Mouse (Mus musculus) hindbrain, embryonic 11.5 days (tissue): ENCODE measurements around the gene 6030408B16Rik. TPM values are rescaled to one million over a fixed set of nuclear protein-coding genes. Genes with fewer than 3 reads are reported as not detected.

Experiments
- ATAC-seq: fragments of 200-750 bp; cut with Nextera tagmentation; 2 replicates; pipeline ENCODE4 v1.8.0; 2017; ENCODE audit warnings: mild to moderate bottlenecking, moderate TSS enrichment, moderate library complexity; ENCODE audit not compliant: low FRiP score
- DNase-seq: peaks from one replicate; pipeline ENCODE4 v3.0.0-alpha.2; 2015; ENCODE audit warnings: low spot score
- H3K27ac ChIP-seq: fragments of 300-500 bp; sonication (generic); 2 replicates; pipeline ENCODE4 v1.5.1; 2014; ENCODE audit warnings: mild to moderate bottlenecking, low read depth, low read length
- H3K27me3 ChIP-seq: fragments of 300-500 bp; sonication (generic); 2 replicates; pipeline ENCODE4 v1.6.1; 2014; ENCODE audit warnings: mild to moderate bottlenecking, low read length, moderate library complexity, mixed read lengths; ENCODE audit not compliant: control insufficient read depth, insufficient read depth
- H3K36me3 ChIP-seq: fragments of 300-500 bp; sonication (generic); 2 replicates; pipeline ENCODE4 v1.6.1; 2014; ENCODE audit warnings: mild to moderate bottlenecking, low read length, moderate library complexity, mixed read lengths; ENCODE audit not compliant: control insufficient read depth, insufficient read depth
- H3K4me1 ChIP-seq: fragments of 300-500 bp; sonication (generic); replicated peaks from 2 replicates; pipeline ENCODE4 v1.6.1; 2014; ENCODE audit warnings: low read length, mixed read lengths; ENCODE audit not compliant: control insufficient read depth, insufficient read depth
- H3K4me2 ChIP-seq: fragments of 300-500 bp; sonication (generic); replicated peaks from 2 replicates; pipeline ENCODE4 v1.6.1; 2014; ENCODE audit warnings: mild to moderate bottlenecking, low read depth, low read length
- H3K4me3 ChIP-seq: fragments of 300-500 bp; sonication (generic); 2 replicates; pipeline ENCODE4 v1.5.1; 2014; ENCODE audit warnings: low read depth, low read length
- H3K9ac ChIP-seq: fragments of 300-500 bp; sonication (generic); 2 replicates; pipeline ENCODE4 v1.6.1; 2014; ENCODE audit warnings: low read depth, low read length
- H3K9me3 ChIP-seq: fragments of 300-500 bp; sonication (generic); 2 replicates; pipeline ENCODE4 v1.6.1; 2016; ENCODE audit warnings: low read length; ENCODE audit not compliant: control insufficient read depth
- WGBS: fragments of 180-500 bp; shearing (Covaris S2); extraction: QIAGEN DNeasy Blood & Tissue Kit; methylation state at CpG from one replicate; pipeline ENCODE4 v1.1.7; 2014; 5-methylcytosine and 5-hydroxymethylcytosine counted together
- polyA plus RNA-seq: library from polyadenylated mRNA; unstranded; fragments of >200 nt; fragmentation: Nextera tagmentation; extraction: Ambion mirVana; gene quantifications from 2 replicates; pipeline ENCODE4 v1.2.1, GENCODE M21; 2014

6030408B16Rik gene
- 0.17 and 0.25 TPM in 2 replicates for polyA plus RNA-seq

DNA sequence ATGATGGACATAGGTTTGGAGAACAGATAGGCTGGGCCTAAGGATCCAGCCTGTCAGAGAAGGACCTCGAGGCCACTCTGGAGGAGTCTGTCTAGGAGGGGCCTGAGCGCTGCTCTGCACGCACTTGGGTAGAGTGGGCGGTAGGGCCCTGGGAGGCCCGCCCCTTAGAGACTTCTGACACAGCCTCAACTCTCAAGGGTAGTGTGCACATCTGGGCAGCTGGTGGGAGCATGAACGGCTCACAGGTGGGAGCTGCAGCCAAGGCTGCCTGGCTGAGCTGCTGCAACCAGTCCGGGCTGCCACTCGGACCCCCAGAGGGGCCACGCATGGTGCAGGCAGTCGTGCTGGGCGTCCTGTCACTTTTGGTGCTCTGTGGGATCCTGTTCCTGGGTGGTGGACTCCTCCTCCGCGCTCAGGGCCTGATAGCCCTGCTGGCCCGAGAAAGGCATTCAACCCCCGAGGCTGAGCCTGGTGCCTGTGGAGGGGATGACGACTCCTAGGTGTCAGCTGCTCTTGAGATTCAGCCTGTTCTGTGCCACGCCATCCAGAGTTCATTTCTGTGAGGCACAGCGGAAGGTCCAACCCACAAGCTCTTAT, at the start of gene 6030408B16Rik:
6030408B16Rik (plus strand) TSS at position 188 of the 597 bp plus-strand sequence.
- Histone ChIP-seq H3K9ac (no peak within 1 kb of the TSS), H3K4me3 (no peak within 1 kb of the TSS), H3K4me1 (no peaks in the 10 kb centered on the region), H3K4me2 (no peak within 1 kb of the TSS), H3K36me3 (peaks cover 2% of the 10 kb centered on the region; the same call in 1 of the 2 replicates), H3K9me3 (no peaks in the 10 kb centered on the region), H3K27me3 (no peaks in the 10 kb centered on the region), H3K27ac (no peak within 1 kb of the TSS)
- WGBS: 54% methylated on average over 18 of the region's 18 CpGs
- ATAC-seq: no peak
- no peak for DNase-seq

DNA sequence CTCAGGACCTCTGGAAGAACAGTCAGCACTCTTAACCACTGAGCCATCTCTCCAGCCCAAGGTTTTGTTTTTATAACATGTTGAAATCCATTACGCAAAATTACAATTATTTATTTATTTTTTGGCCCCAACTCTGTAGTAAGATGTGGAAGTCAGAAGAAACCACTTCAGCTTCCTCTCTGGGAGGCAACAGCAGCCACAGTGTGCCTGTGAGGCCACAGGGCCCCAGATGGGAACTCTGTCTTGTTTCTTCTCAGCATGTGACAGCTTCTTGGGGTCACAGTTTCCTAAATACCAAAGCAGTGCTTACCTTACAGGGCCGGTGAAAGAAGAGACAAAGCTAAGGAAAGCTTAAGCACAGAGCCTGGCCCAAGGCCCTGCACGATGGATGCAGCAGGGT, 49.0 kb upstream of the 6030408B16Rik start:
- no peaks in the 10 kb centered on the region for H3K27me3 ChIP-seq
- H3K4me1 ChIP-seq: no peaks in the 10 kb centered on the region
- no peaks in the 10 kb centered on the region for H3K9me3 ChIP-seq
- WGBS: 66% methylated on average over 3 of the region's 3 CpGs
- no peak overlapping the region for H3K4me3 ChIP-seq
- H3K36me3 ChIP-seq: no peaks in the 10 kb centered on the region
- no peak overlapping the region for H3K9ac ChIP-seq
- no peak overlapping the region for H3K4me2 ChIP-seq
- no peak for DNase-seq
- no peak overlapping the region for H3K27ac ChIP-seq
- no peak for ATAC-seq

DNA sequence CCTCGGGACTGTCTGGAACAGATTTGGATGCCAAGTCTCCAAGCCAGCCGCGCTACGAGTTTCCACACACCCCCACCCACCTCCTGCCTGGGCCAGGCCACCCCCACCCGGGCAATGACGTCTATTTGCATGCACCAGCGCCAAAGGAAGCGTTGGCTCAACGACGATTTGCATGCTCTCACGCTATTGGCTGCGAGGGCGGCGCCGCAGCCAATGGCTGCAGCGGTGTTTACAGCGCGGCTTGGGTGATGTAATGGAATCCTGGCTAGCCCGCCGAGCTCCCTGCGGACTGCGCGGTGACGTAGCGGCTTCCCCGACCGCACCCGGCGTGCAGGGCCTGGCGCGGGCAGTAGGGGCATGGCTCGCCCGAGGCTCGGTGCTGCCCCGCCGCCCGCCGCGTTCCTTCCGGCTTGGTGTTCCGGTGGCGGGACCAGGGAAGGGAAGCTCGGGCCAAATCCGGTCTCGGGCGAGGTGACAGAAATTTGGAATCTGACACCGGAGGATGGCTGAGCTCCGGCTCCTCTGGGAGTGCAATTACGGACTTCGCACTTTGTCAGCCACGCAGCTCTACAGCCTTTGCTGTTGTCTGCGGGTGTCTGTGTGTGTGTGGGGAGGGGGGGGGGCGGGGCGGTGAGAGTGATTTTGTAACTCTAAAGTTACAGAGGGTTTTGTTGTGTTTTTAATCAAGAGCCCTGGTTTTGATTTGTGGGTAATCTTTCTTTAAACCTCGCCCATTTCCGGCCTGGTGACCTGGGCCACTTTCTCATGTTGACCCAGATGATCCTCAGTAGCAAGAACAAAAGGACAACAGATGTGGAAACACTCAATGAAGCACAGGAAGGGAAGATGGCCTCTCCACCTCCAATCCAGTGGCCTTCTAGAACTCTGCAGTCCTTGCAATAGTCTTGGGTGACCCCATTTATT, 46.5 kb upstream of the 6030408B16Rik start:
- H3K4me1 ChIP-seq: no peaks in the 10 kb centered on the region
- ATAC-seq (peak; percentile 99), DNase-seq (peak; percentile 95)
- H3K4me2 ChIP-seq: peak overlapping the region; percentile 39
- no peaks in the 10 kb centered on the region for H3K36me3 ChIP-seq
- H3K4me3 ChIP-seq: peak overlapping the region; percentile 28
- H3K27ac ChIP-seq: 0 out of 2 replicates have a peak overlapping the region, but pooled peaks have one; percentile 44
- WGBS: 2% methylated on average over 53 of the region's 56 CpGs
- no peaks in the 10 kb centered on the region for H3K9me3 ChIP-seq
- peak overlapping the region; percentile 47 for H3K9ac ChIP-seq
- no peaks in the 10 kb centered on the region for H3K27me3 ChIP-seq

DNA sequence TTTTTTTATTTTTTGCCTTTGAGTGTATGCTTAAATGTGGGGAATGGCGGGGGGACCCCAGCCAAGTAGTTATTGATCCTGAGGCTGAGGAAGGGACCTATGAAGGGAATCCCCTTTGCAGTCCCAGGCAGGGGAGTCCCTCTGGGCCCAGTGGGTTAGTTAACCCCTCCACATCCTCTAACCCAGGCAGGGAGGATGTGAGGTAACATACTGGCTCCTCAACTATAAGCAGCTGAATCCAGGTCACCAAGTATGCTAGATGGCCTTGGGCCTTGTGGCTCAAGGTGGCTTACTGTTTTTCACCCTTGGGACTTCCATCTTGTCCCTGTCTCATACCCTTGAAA, 45.9 kb upstream of the 6030408B16Rik start:
- Histone ChIP-seq H3K9ac (no peak overlapping the region), H3K9me3 (no peaks in the 10 kb centered on the region), H3K4me2 (no peak overlapping the region), H3K4me1 (no peaks in the 10 kb centered on the region), H3K27me3 (no peaks in the 10 kb centered on the region), H3K36me3 (no peaks in the 10 kb centered on the region), H3K4me3 (no peak overlapping the region), H3K27ac (no peak overlapping the region)
- ATAC-seq (no peak), DNase-seq (no peak)
- 83% methylated on average over 1 of the region's 1 CpGs for WGBS

DNA sequence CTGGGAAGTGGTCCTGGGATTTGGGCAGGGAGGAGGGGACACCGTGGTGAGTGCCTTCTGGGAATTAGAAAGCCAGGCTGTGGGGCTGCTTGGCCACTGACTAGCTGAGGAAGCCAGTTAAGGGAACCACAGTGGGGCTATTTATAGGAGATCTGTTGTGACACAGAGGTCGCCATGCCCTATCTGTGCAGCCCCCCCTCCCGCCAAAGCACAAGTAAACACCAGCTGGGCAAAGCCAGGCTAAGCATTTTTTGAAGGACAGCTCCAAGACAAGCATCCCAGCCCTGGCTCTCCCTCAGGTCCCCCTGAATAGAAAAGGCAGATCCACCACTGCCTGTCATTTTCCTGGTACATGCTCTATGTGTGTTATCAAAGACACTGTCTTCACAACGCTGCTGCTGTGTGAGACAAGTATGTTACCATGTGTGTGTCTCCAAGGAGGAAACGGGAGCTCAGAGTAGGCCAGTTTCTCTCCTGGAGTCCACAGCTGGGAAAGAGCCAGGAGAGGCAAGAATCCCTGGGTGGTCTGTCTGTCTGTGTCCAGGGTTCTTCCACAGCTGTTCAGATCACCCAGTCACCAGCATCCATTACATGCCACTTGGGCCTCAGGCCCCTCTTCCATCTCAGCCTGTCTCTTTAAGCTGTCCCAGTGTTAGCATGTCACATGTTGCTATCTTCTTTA, 44.8 kb upstream of the 6030408B16Rik start:
- Histone ChIP-seq H3K4me2 (no peak overlapping the region), H3K36me3 (no peaks in the 10 kb centered on the region), H3K27me3 (no peaks in the 10 kb centered on the region), H3K4me1 (no peaks in the 10 kb centered on the region), H3K27ac (no peak overlapping the region), H3K4me3 (no peak overlapping the region), H3K9ac (no peak overlapping the region), H3K9me3 (no peaks in the 10 kb centered on the region)
- ATAC-seq: no peak
- WGBS: 59% methylated on average over 5 of the region's 5 CpGs
- no peak for DNase-seq

DNA sequence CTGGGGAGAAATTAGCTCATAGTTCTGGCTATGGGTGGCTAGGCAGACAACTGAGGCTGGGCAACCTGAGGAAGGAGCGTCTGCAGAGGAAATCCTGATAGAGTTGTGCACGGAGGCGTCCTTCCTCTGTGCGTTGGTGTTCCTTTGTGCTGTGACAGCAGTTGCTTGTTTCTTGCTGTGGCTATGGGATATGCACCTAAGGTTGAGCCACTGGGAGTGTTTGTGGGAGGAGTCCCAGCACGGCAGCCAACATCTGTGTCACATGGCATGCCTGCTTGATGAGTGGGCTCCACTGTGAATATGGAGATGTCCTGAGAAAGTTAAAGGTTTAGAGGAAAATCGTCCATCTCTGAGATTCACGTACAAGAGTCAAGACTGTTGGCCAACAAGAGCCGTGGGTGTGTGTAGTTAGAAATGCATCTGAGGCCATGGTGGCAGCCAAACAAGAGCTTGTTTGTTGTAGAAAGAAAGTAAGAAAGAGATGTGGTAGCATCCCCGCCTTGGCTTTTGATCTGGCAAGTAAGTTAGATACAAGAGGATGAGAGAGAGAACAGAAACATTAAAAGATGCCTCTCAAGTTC, 42.7 kb upstream of the 6030408B16Rik start:
- no peak overlapping the region for H3K4me2 ChIP-seq
- no peaks in the 10 kb centered on the region for H3K27me3 ChIP-seq
- no peak overlapping the region for H3K27ac ChIP-seq
- H3K9me3 ChIP-seq: no peaks in the 10 kb centered on the region
- no peak for DNase-seq
- no peak overlapping the region for H3K4me3 ChIP-seq
- no peaks in the 10 kb centered on the region for H3K36me3 ChIP-seq
- ATAC-seq: no peak
- H3K4me1 ChIP-seq: no peaks in the 10 kb centered on the region
- no peak overlapping the region for H3K9ac ChIP-seq
- WGBS: 82% methylated on average over 9 of the region's 9 CpGs

DNA sequence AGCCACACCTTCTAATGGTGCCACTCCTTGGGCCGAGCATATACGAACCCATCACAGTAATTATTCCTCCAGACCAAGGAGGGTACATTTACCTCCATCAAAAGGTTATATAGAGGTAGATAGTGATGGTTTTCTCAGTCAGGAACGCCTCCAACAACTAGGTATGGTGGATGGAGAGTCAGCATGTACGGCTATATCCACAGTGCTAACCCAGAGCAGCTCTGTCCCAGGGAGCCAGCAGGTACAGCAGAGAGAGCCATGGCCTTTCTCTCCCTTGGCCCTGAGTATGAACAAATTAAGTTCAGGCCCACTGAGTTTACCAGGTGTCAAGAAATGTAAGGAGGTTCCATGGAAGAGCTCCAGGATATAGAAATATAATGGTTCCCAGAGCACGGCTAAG, 41.1 kb upstream of the 6030408B16Rik start:
- no peak overlapping the region for H3K27ac ChIP-seq
- no peak for ATAC-seq
- H3K9me3 ChIP-seq: no peaks in the 10 kb centered on the region
- no peaks in the 10 kb centered on the region for H3K4me1 ChIP-seq
- H3K4me3 ChIP-seq: no peak overlapping the region
- no peaks in the 10 kb centered on the region for H3K36me3 ChIP-seq
- no peak for DNase-seq
- 89% methylated on average over 5 of the region's 5 CpGs for WGBS
- H3K27me3 ChIP-seq: no peaks in the 10 kb centered on the region
- H3K9ac ChIP-seq: no peak overlapping the region
- H3K4me2 ChIP-seq: no peak overlapping the region

DNA sequence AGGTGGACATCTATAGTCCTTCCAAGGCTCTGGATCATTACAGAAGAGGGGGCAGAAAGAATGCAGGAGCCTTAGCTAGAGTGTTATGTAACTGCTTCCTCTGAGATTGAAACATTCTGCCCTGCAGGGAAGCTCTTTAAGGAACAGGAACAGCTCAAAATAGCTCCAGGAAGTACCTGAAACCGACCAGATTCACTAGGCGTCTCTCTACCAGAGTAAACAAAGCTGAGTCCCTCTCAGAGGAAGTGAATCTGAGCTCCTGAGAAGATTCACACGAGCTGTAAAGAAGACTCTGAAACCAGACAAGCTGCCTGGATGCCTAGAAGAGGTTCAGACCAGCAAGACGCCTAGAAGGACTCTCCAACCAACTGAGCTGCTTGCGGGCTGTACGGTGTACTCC, 40.4 kb upstream of the 6030408B16Rik start:
- H3K27ac ChIP-seq: no peak overlapping the region
- WGBS: 84% methylated on average over 6 of the region's 6 CpGs
- H3K27me3 ChIP-seq: no peaks in the 10 kb centered on the region
- H3K4me1 ChIP-seq: no peaks in the 10 kb centered on the region
- H3K9me3 ChIP-seq: no peaks in the 10 kb centered on the region
- H3K36me3 ChIP-seq: no peaks in the 10 kb centered on the region
- ATAC-seq: no peak
- DNase-seq: no peak
- no peak overlapping the region for H3K4me3 ChIP-seq
- H3K9ac ChIP-seq: no peak overlapping the region
- no peak overlapping the region for H3K4me2 ChIP-seq
